Mouse (Mus musculus): Measurements from ENCODE around the gene Izumo1. TPM values are rescaled to one million over a fixed set of nuclear protein-coding genes. Genes with fewer than 3 reads are reported as not detected.
"Not testable (repeated sequence)": the region's sequence is repeated elsewhere in the genome, so short reads cannot be mapped to it uniquely, and the experiment has no call there.

The Izumo1 gene
- polyA plus RNA-seq, 1 experiment from 2014 or later, result 0.17 TPM

- 76% methylated on average over 8 of the region's 8 CpGs for WGBS
- no peak for DNase-seq (ENCODE audit: low spot score)
Measured at GRCm38 (mm10) chr7:45649351-45649750, 27.7 kb downstream of the Izumo1 start.

GRCm38 (mm10) chr7:45650484-45650883 lies 28.9 kb downstream of the Izumo1 start:
- H3K4me2 ChIP-seq (ENCODE audit: low read length); H3K4me1 ChIP-seq (replicated peaks; ENCODE audit: insufficient read depth, low read length); H3K36me3 ChIP-seq (ENCODE audit: insufficient read depth, low read length); H3K4me3 ChIP-seq (replicated peaks; ENCODE audit: low read depth, low read length); H3K9me3 ChIP-seq (replicated peaks; ENCODE audit: low read length); H3K27ac ChIP-seq; DNase-seq (ENCODE audit: low spot score); H3K9ac ChIP-seq (ENCODE audit: low read depth, low read length); H3K27me3 ChIP-seq (ENCODE audit: insufficient read depth, low read length); ATAC-seq (replicated peaks; ENCODE audit: low FRiP score, low read depth): not testable (repeated sequence)
- 93% methylated on average over 19 of the region's 20 CpGs for WGBS

More at GRCm38 (mm10) chr7:45649351-45649750, 27.7 kb downstream of the Izumo1 start:
- H3K4me1 ChIP-seq (replicated peaks; ENCODE audit: insufficient read depth, low read length), result no peaks in the 10 kb centered on the region; the same call in none of the 2 replicates
- H3K4me3 ChIP-seq (replicated peaks; ENCODE audit: low read depth, low read length), result no peak overlapping the region
- no peaks in the 10 kb centered on the region for H3K36me3 ChIP-seq (ENCODE audit: insufficient read depth, low read length)
- no peak overlapping the region for H3K27ac ChIP-seq
- no peak for ATAC-seq (replicated peaks; ENCODE audit: low FRiP score, low read depth)
- no peak overlapping the region for H3K4me2 ChIP-seq (ENCODE audit: low read length)
- no peak for TF ChIP-seq CTCF (IDR thresholded peaks at IDR 0.05; ENCODE audit: low read depth)
- no peak overlapping the region for H3K9ac ChIP-seq (ENCODE audit: low read depth, low read length)
- no peaks in the 10 kb centered on the region for H3K27me3 ChIP-seq (ENCODE audit: insufficient read depth, low read length)
- no peaks in the 10 kb centered on the region for H3K9me3 ChIP-seq (replicated peaks; ENCODE audit: low read length)

- Histone ChIP-seq H3K27ac (no peak overlapping the region), H3K36me3 (ENCODE audit: insufficient read depth, low read length) (no peaks in the 10 kb centered on the region), H3K9ac (ENCODE audit: low read depth, low read length) (no peak overlapping the region), H3K27me3 (ENCODE audit: insufficient read depth, low read length) (no peaks in the 10 kb centered on the region), H3K4me1 (replicated peaks; ENCODE audit: insufficient read depth, low read length) (no peaks in the 10 kb centered on the region), H3K9me3 (replicated peaks; ENCODE audit: low read length) (no peaks in the 10 kb centered on the region), H3K4me2 (ENCODE audit: low read length) (peak overlapping the region; percentile 18; the same call in 1 of the 2 replicates), H3K4me3 (replicated peaks; ENCODE audit: low read depth, low read length) (no peak overlapping the region)
- ATAC-seq (replicated peaks; ENCODE audit: low FRiP score, low read depth) (no peak), DNase-seq (ENCODE audit: low spot score) (no peak)
- 42% methylated on average over 17 of the region's 17 CpGs for WGBS
- TF ChIP-seq CTCF (IDR thresholded peaks at IDR 0.05; ENCODE audit: low read depth), result no peak
Measured at GRCm38 (mm10) chr7:45654424-45655047, 32.9 kb downstream of the Izumo1 start.

- H3K27ac ChIP-seq, result no peak overlapping the region
- no peak overlapping the region for H3K4me2 ChIP-seq (ENCODE audit: low read length)
Measured at GRCm38 (mm10) chr7:45660746-45661478, 39.3 kb downstream of the Izumo1 start.

GRCm38 (mm10) chr7:45661702-45662101 lies 40.1 kb downstream of the Izumo1 start:
- not testable (repeated sequence) for DNase-seq (ENCODE audit: low spot score); H3K27ac ChIP-seq; H3K27me3 ChIP-seq (ENCODE audit: insufficient read depth, low read length); H3K4me1 ChIP-seq (replicated peaks; ENCODE audit: insufficient read depth, low read length); H3K9ac ChIP-seq (ENCODE audit: low read depth, low read length); ATAC-seq (replicated peaks; ENCODE audit: low FRiP score, low read depth); H3K9me3 ChIP-seq (replicated peaks; ENCODE audit: low read length); H3K4me3 ChIP-seq (replicated peaks; ENCODE audit: low read depth, low read length); H3K4me2 ChIP-seq (ENCODE audit: low read length); H3K36me3 ChIP-seq (ENCODE audit: insufficient read depth, low read length)
- WGBS, result 94% methylated on average over 6 of the region's 6 CpGs

More at GRCm38 (mm10) chr7:45660746-45661478, 39.3 kb downstream of the Izumo1 start:
- H3K9ac ChIP-seq (ENCODE audit: low read depth, low read length), result no peak overlapping the region
- TF ChIP-seq CTCF (IDR thresholded peaks at IDR 0.05; ENCODE audit: low read depth), result no peak
- ATAC-seq (replicated peaks; ENCODE audit: low FRiP score, low read depth) (no peak), DNase-seq (ENCODE audit: low spot score) (no peak)
- no peaks in the 10 kb centered on the region for H3K27me3 ChIP-seq (ENCODE audit: insufficient read depth, low read length)
- no peaks in the 10 kb centered on the region for H3K36me3 ChIP-seq (ENCODE audit: insufficient read depth, low read length)
- no peaks in the 10 kb centered on the region for H3K9me3 ChIP-seq (replicated peaks; ENCODE audit: low read length)
- WGBS, result 69% methylated on average over 11 of the region's 11 CpGs
- peaks cover 3% of the 10 kb centered on the region for H3K4me1 ChIP-seq (replicated peaks; ENCODE audit: insufficient read depth, low read length)
- H3K4me3 ChIP-seq (replicated peaks; ENCODE audit: low read depth, low read length), result no peak overlapping the region

- H3K27ac ChIP-seq, result no peak overlapping the region
- no peaks in the 10 kb centered on the region for H3K36me3 ChIP-seq (ENCODE audit: insufficient read depth, low read length)
- WGBS, result 50% methylated on average over 13 of the region's 13 CpGs
- H3K4me2 ChIP-seq (ENCODE audit: low read length), result no peak overlapping the region
- peaks cover 7% of the 10 kb centered on the region for H3K4me1 ChIP-seq (replicated peaks; ENCODE audit: insufficient read depth, low read length)
- DNase-seq (ENCODE audit: low spot score), result no peak
- H3K4me3 ChIP-seq (replicated peaks; ENCODE audit: low read depth, low read length), result no peak overlapping the region
- TF ChIP-seq CTCF (IDR thresholded peaks at IDR 0.05; ENCODE audit: low read depth), result no peak
- H3K27me3 ChIP-seq (ENCODE audit: insufficient read depth, low read length), result no peaks in the 10 kb centered on the region
- ATAC-seq (replicated peaks; ENCODE audit: low FRiP score, low read depth), result no peak; the same call in 1 of the 2 replicates
- H3K9ac ChIP-seq (ENCODE audit: low read depth, low read length), result no peak overlapping the region
- H3K9me3 ChIP-seq (replicated peaks; ENCODE audit: low read length), result no peaks in the 10 kb centered on the region
Measured at GRCm38 (mm10) chr7:45665303-45666138, 43.9 kb downstream of the Izumo1 start.
